Mouse (Mus musculus) heart, adult 18-20 months (tissue): ENCODE results near the gene Gm3020. TPM values are rescaled to one million over a fixed set of nuclear protein-coding genes. Genes with fewer than 3 reads are reported as not detected.
"Not testable (repeated sequence)": the region's sequence is repeated elsewhere in the genome, so short reads cannot be mapped to it uniquely, and the experiment has no call there.

Experiments
- DNase-seq, 2 experiments: peaks; one replicate each; pipeline ENCODE4 v3.0.0; 2021 to 2022; ENCODE audit warnings: mixed read lengths in 1 of 2
- long read RNA-seq, 2 experiments: library from polyadenylated mRNA; stranded (forward); transcript quantifications; one replicate each; pipeline ENCODE4 v2.0.0; 2021
- total RNA-seq, 2 experiments: library from RNA; stranded (reverse); gene quantifications; 2 replicates each; pipeline ENCODE4 v1.2.3; 2021

The Gm3020 gene
- under 1 TPM; 0.12 to 0.21 TPM for total RNA-seq
- long read RNA-seq, experiment 1 = 0 reads
- long read RNA-seq, experiment 2 = 0 reads

DNA sequence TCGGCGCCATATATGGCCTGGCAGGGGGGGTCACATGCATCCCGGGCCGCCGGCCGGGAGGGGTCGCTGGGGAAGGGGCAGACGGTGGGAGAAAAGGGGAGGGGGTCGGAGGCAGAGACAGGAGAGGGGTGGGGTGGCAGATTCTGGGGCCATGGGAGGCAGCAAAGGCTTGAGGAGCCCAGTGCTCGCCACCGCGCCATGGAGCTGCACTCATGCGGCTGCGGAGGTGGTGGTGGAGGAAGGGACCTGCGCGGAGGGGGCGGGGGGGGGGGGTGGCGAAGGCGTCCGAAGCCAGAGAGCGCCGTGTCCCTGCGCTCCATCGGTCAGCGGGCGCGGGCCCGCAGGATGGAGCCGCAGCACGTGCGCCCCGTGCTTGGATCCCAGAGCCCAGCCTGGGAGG, at the start of gene Gm3020:
TSS of gene Gm3020 (plus strand) at position 301 of the 400 bp plus-strand sequence.
- not testable (repeated sequence) for DNase-seq

DNA sequence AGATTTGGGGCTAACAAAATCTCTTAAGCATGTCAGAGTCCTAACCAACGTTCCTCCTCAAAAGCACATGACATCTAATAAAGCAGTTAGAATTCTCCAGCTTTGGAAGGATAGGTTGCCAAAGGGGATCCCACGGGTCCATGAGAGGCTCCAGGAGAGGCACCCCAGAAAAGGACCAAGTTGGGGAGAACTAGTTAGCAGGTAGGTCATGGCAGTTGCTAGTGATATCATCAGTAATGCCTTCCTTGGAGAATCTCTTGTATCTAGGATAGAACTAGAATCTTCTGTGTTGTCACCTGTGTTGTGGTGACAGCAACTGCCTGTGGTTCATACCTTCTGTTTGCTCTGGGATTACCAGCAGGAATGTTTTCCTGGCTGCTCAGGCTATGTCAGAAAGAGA, 17.6 kb upstream of the Gm3020 start, which contains the start of gene Gm3012:
TSS of gene Gm3012 (plus strand) at position 301 of the 400 bp plus-strand sequence.
- DNase-seq = not testable (repeated sequence)

DNA sequence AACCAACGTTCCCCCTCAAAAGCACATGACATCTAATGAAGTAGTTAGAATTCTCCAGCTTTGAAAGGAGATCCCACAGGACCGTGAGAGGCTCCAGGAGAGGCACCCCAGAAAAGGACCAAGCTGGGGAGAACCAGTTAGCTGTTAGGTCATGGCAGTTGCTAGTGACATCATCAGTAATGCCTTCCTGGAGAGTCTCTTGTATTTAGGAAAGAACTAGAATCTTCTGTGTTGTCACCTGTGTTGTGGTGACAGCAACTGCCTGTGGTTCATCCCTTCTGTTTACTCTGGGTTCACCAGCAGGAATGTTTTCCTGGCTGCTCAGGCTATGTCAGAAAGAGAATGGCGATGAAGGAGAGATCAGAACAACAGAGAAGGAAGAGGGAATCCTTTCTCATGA, 36.7 kb downstream of the Gm3020 start, which contains the start of gene Gm3043:
TSS of gene Gm3043 (plus strand) at position 301 of the 400 bp plus-strand sequence.
- not testable (repeated sequence) for DNase-seq

Other genes starting within 250 kb of the Gm3020 start
- gene Gm10409, start 239.4 kb upstream of the Gm3020 start, total RNA-seq = under 1 TPM; 0.12 to 0.21 TPM
- gene Gm3005, start 223.9 kb upstream of the Gm3020 start, total RNA-seq = not detected
- not detected for gene Gm10408, start 202.7 kb upstream of the Gm3020 start, total RNA-seq
- gene Gm3012, start 17.5 kb upstream of the Gm3020 start, total RNA-seq = not detected
- gene Gm3043, start 36.8 kb downstream of the Gm3020 start, total RNA-seq = not detected
- not detected for gene Gm3002, start 158.0 kb downstream of the Gm3020 start, total RNA-seq
- under 1 TPM in 1 of 2 experiments, not detected in 1; 0.17 TPM for gene Gm3033, start 194.2 kb downstream of the Gm3020 start, total RNA-seq
- gene Gm2916, start 232.1 kb downstream of the Gm3020 start, total RNA-seq = not detected